Mouse (Mus musculus): ENCODE measurements around the gene Anxa5.
A peak's percentile ranks its signal among the peaks of the same experiment; 100 is the strongest.

The Anxa5 gene

GRCm38 (mm10) chr3:36475532-36476087 is at the start of gene Anxa5, which contains the start of gene 1810062G17Rik:
Gene Anxa5 (minus strand): TSS chr3:36475894.
Gene 1810062G17Rik (plus strand): TSS chr3:36475937.
- peak; percentile 99 to 100 for DNase-seq (ENCODE audit: low spot score in 2 of 2)

GRCm38 (mm10) chr3:36524466-36524865 is 48.8 kb upstream of the Anxa5 start:
- no peak for DNase-seq (ENCODE audit: low spot score in 2 of 2)

- DNase-seq (ENCODE audit: low spot score in 2 of 2) = no peak
Measured at GRCm38 (mm10) chr3:36522137-36522536, 46.4 kb upstream of the Anxa5 start.

GRCm38 (mm10) chr3:36521073-36522060 is 45.7 kb upstream of the Anxa5 start, which contains the start of gene Gm11549:
Gene Gm11549 (minus strand): TSS chr3:36521813.
- no peak for DNase-seq (ENCODE audit: low spot score in 2 of 2)

- DNase-seq (ENCODE audit: low spot score in 2 of 2) = no peak
Measured at GRCm38 (mm10) chr3:36516196-36516595, 40.5 kb upstream of the Anxa5 start.

GRCm38 (mm10) chr3:36511491-36511890 is 35.8 kb upstream of the Anxa5 start:
- no peak for DNase-seq (ENCODE audit: low spot score in 2 of 2)

- DNase-seq (ENCODE audit: low spot score in 2 of 2) = no peak
Measured at GRCm38 (mm10) chr3:36505809-36506735, 30.4 kb upstream of the Anxa5 start.

GRCm38 (mm10) chr3:36505306-36505705 is 29.6 kb upstream of the Anxa5 start:
- DNase-seq (ENCODE audit: low spot score in 2 of 2) = no peak

- DNase-seq (ENCODE audit: low spot score in 2 of 2) = no peak
Measured at GRCm38 (mm10) chr3:36501546-36501945, 25.9 kb upstream of the Anxa5 start.

GRCm38 (mm10) chr3:36500976-36501375 is 25.3 kb upstream of the Anxa5 start:
- DNase-seq (ENCODE audit: low spot score in 2 of 2) = no peak

- DNase-seq (ENCODE audit: low spot score in 2 of 2) = no peak
Measured at GRCm38 (mm10) chr3:36499418-36499817, 23.7 kb upstream of the Anxa5 start.

- no peak for DNase-seq (ENCODE audit: low spot score in 2 of 2)
Measured at GRCm38 (mm10) chr3:36498224-36498623, 22.5 kb upstream of the Anxa5 start.

GRCm38 (mm10) chr3:36496746-36497145 is 21.1 kb upstream of the Anxa5 start:
- peak; percentile 16 to 56 for DNase-seq (ENCODE audit: low spot score in 2 of 2)

GRCm38 (mm10) chr3:36496273-36496672 is 20.6 kb upstream of the Anxa5 start:
- DNase-seq (ENCODE audit: low spot score in 2 of 2) = no peak

- peak; percentile 65 to 87 for DNase-seq (ENCODE audit: low spot score in 2 of 2)
Measured at GRCm38 (mm10) chr3:36495436-36495835, 19.7 kb upstream of the Anxa5 start.

- DNase-seq (ENCODE audit: low spot score in 2 of 2) = no peak
Measured at GRCm38 (mm10) chr3:36494613-36495012, 18.9 kb upstream of the Anxa5 start.

GRCm38 (mm10) chr3:36493641-36494283 is 18.1 kb upstream of the Anxa5 start:
- no peak for DNase-seq (ENCODE audit: low spot score in 2 of 2)

GRCm38 (mm10) chr3:36492716-36493391 is 17.2 kb upstream of the Anxa5 start:
- DNase-seq (ENCODE audit: low spot score in 2 of 2) = no peak

GRCm38 (mm10) chr3:36491535-36491934 is 15.8 kb upstream of the Anxa5 start:
- no peak for DNase-seq (ENCODE audit: low spot score in 2 of 2)

- no peak for DNase-seq (ENCODE audit: low spot score in 2 of 2)
Measured at GRCm38 (mm10) chr3:36489590-36489910, 13.9 kb upstream of the Anxa5 start.
